Mouse (Mus musculus) erythroblast, embryonic 14.5 days (primary cell): ENCODE results near the gene Taf10.

ENCODE experiments used
- GATA1 ChIP-seq: IDR thresholded peaks from 2 replicates; pipeline ENCODE4 v1.6.1; 2012; ENCODE audit warnings: low read length, inconsistent platforms, mixed read lengths
- TAL1 ChIP-seq: IDR thresholded peaks from 3 replicates; pipeline ENCODE4 v1.6.1; 2012; ENCODE audit warnings: low read length, inconsistent platforms, mixed read lengths

DNA sequence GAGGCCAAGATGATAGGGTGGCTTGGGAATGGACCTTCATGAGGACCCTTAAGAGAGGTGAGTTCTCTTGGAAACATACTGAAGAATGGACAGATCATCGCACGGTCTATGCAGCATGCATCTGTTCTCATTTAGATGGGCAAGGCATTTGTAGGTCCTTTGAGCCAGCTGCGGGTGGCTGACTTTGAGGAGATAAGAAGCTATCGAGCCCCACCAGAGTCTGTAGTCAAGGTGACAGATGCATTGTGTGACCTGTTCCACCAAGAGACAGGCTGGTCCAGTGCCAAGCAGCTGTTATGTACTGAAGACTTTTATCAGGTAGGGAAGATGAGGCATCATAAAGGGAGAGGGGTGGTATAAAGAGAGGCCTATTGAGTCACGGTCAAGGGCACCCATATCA lies 35.4 kb downstream of the Taf10 start:
- TF ChIP-seq GATA1 (no peak), TAL1 (no peak)
